Mouse (Mus musculus): ENCODE measurements around the gene Dgkk.

DNA sequence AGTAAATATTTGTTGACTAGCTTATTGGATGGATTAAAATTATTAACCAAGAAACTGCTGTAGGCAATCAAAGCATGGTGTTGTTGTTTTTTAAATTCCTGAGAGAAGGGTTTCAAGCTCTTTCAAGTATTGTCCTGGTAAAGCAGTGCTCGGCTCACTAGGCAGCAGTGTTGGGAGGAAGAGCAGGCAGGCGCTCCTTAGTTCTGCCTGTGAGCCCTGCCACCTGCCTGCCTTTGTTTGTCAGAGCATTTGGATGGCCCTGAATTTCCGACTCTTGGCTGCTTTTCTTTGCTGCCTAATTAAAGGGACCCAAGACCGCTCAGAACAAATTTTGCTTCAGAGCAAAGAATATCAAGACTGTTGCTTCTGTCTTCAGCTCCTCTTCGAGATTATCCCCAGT is 114.8 kb downstream of the Dgkk start:
- TF ChIP-seq CTCF (IDR thresholded peaks at IDR 0.05; ENCODE audit: low read depth, low read length): no peak
- TF ChIP-seq GATA1 (IDR thresholded peaks at IDR 0.05; ENCODE audit: borderline replicate concordance, low read length): no peak

All from G1E (cell line).